Mouse (Mus musculus) lung, postnatal 0 days (tissue): ENCODE results near the gene Abr. TPM values are rescaled to one million over a fixed set of nuclear protein-coding genes. Genes with fewer than 3 reads are reported as not detected.

Source experiments
- ATAC-seq: fragments of 200-750 bp; cut with Nextera tagmentation; 2 replicates; pipeline ENCODE4 v1.8.0; 2017; ENCODE audit warnings: moderate library complexity
- DNase-seq: peaks from one replicate; pipeline ENCODE4 v3.0.0-alpha.2; 2016; ENCODE audit warnings: low spot score
- H3K27ac ChIP-seq: fragments of 300-500 bp; sonication (generic); 2 replicates; pipeline ENCODE4 v1.5.1; 2014; ENCODE audit warnings: antibody characterized with exemption, mild to moderate bottlenecking, low read length, mixed read lengths
- H3K27me3 ChIP-seq: fragments of 300-500 bp; sonication (generic); replicated peaks from 2 replicates; pipeline ENCODE4 v1.6.1; 2014; ENCODE audit warnings: low read length, mixed read lengths; ENCODE audit not compliant: insufficient read depth
- H3K36me3 ChIP-seq: fragments of 300-500 bp; sonication (generic); 2 replicates; pipeline ENCODE4 v1.6.1; 2014; ENCODE audit warnings: low read length, mixed read lengths; ENCODE audit not compliant: insufficient read depth
- H3K4me1 ChIP-seq: fragments of 300-500 bp; sonication (generic); 2 replicates; pipeline ENCODE4 v1.6.1; 2014; ENCODE audit warnings: antibody characterized with exemption, low read depth, low read length, mixed read lengths; ENCODE audit not compliant: insufficient read depth
- H3K4me2 ChIP-seq: fragments of 300-500 bp; sonication (generic); replicated peaks from 2 replicates; pipeline ENCODE4 v1.6.1; 2014; ENCODE audit warnings: low read depth, mild to moderate bottlenecking, low read length, moderate library complexity, mixed read lengths
- H3K4me3 ChIP-seq: fragments of 300-500 bp; sonication (generic); 2 replicates; pipeline ENCODE4 v1.5.1; 2014; ENCODE audit warnings: low read depth, low read length
- H3K9ac ChIP-seq: fragments of 300-500 bp; sonication (generic); replicated peaks from 2 replicates; pipeline ENCODE4 v1.6.1; 2014; ENCODE audit warnings: low read depth, mild to moderate bottlenecking
- H3K9me3 ChIP-seq: fragments of 300-500 bp; sonication (generic); 2 replicates; pipeline ENCODE4 v1.6.1; 2016; ENCODE audit warnings: low read length, mixed read lengths
- CTCF ChIP-seq: IDR thresholded peaks from 2 replicates; pipeline ENCODE4 v1.5.1; 2016; ENCODE audit warnings: antibody characterized with exemption, mild to moderate bottlenecking
- EP300 ChIP-seq: IDR thresholded peaks from 2 replicates; pipeline ENCODE4 v1.6.1; 2016; ENCODE audit warnings: antibody characterized with exemption, mild to moderate bottlenecking, control low read depth
- polyA plus RNA-seq: library from polyadenylated mRNA; unstranded; fragments of >200 nt; fragmentation: Nextera tagmentation; extraction: Ambion mirVana; gene quantifications from 2 replicates; pipeline ENCODE4 v1.2.1, GENCODE M21; 2015

The Abr gene
- polyA plus RNA-seq, 1 experiment from 2014 or later = 17.2 TPM

DNA sequence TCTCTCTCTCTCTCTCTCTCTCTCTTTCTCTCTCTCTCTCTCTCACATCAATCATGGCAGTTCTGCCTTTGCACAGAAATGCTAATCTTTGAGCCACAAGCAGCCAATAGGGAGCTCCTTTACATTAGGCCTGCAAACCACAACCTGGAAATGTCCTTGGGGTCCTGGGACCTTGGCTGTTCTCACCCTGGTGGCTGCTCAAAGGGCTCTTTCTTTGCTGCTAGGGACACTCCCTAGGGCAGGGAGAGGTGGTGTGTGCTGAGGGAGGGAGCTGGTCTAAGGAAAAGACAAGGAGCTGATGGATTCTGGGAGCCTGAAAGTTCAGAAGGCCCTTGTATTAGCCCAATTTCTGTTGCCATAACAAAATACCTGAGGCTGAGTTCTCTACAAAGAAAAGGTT, 251.6 kb downstream of the Abr start:
- H3K9me3 ChIP-seq = no peaks in the 10 kb centered on the region
- DNase-seq (no peak), ATAC-seq (no peak)
- no peak overlapping the region for H3K4me3 ChIP-seq
- H3K4me2 ChIP-seq = no peak overlapping the region
- TF ChIP-seq CTCF = no peak
- no peak for TF ChIP-seq EP300
- H3K9ac ChIP-seq = no peak overlapping the region
- peaks cover 6% of the 10 kb centered on the region; the same call in 1 of the 2 replicates for H3K4me1 ChIP-seq
- no peaks in the 10 kb centered on the region for H3K27me3 ChIP-seq
- no peak overlapping the region for H3K27ac ChIP-seq
- H3K36me3 ChIP-seq = no peaks in the 10 kb centered on the region

Other genes starting within 250 kb of the Abr start
- 11.7 and 11.9 TPM in 2 replicates for gene Nxn, start 223.2 kb downstream of the Abr start, polyA plus RNA-seq
- gene Timm22, start 215.4 kb downstream of the Abr start, polyA plus RNA-seq = 64.4 and 81.7 TPM in 2 replicates
- gene Bhlha9, start 50.2 kb upstream of the Abr start, polyA plus RNA-seq = not detected in 2 replicates
- gene Trarg1, start 57.5 kb upstream of the Abr start, polyA plus RNA-seq = 4.7 and 7.1 TPM in 2 replicates
- gene Gosr1, start 141.3 kb upstream of the Abr start, polyA plus RNA-seq = 19.5 and 21.6 TPM in 2 replicates
- gene Cpd, start 224.7 kb upstream of the Abr start, polyA plus RNA-seq = 15.7 and 16.7 TPM in 2 replicates